Mouse (Mus musculus) liver, embryonic 16.5 days (tissue): ENCODE results near the gene Rasal3. TPM values are rescaled to one million over a fixed set of nuclear protein-coding genes. Genes with fewer than 3 reads are reported as not detected.

Experiments
- ATAC-seq: fragments of 200-750 bp; cut with Nextera tagmentation; 2 replicates; pipeline ENCODE4 v1.8.0; 2017; ENCODE audit warnings: low read depth, mild to moderate bottlenecking, moderate number of reproducible peaks, moderate library complexity
- H3K27ac ChIP-seq: fragments of 300-500 bp; sonication (generic); 2 replicates; pipeline ENCODE4 v1.5.1; 2014; ENCODE audit warnings: mild to moderate bottlenecking, low read length
- H3K27me3 ChIP-seq: fragments of 300-500 bp; sonication (generic); 2 replicates; pipeline ENCODE4 v1.6.1; 2014; ENCODE audit warnings: low read depth, low read length, mixed read lengths; ENCODE audit not compliant: control insufficient read depth, insufficient read depth
- H3K36me3 ChIP-seq: fragments of 300-500 bp; sonication (generic); 2 replicates; pipeline ENCODE4 v1.6.1; 2014; ENCODE audit warnings: mild to moderate bottlenecking; ENCODE audit not compliant: control insufficient read depth, insufficient read depth
- H3K4me1 ChIP-seq: fragments of 300-500 bp; sonication (generic); 2 replicates; pipeline ENCODE4 v1.6.1; 2014; ENCODE audit warnings: low read depth, low read length, mixed read lengths; ENCODE audit not compliant: control insufficient read depth
- H3K4me2 ChIP-seq: fragments of 300-500 bp; sonication (generic); 2 replicates; pipeline ENCODE4 v1.6.1; 2014; ENCODE audit warnings: low read depth, low read length, mixed read lengths
- H3K4me3 ChIP-seq: fragments of 300-500 bp; sonication (generic); 2 replicates; pipeline ENCODE4 v1.5.1; 2014; ENCODE audit warnings: low read depth, mild to moderate bottlenecking, low read length
- H3K9ac ChIP-seq: fragments of 300-500 bp; sonication (generic); 2 replicates; pipeline ENCODE4 v1.6.1; 2014; ENCODE audit warnings: low read depth, low read length
- H3K9me3 ChIP-seq: fragments of 300-500 bp; sonication (generic); replicated peaks from 2 replicates; pipeline ENCODE4 v1.6.1; 2016; ENCODE audit warnings: low read length; ENCODE audit not compliant: control insufficient read depth
- WGBS: fragments of 180-500 bp; shearing (Covaris S2); extraction: QIAGEN DNeasy Blood & Tissue Kit; methylation state at CpG from one replicate; pipeline ENCODE4 v1.1.7; 2014; ENCODE audit not compliant: insufficient replicate concordance; 5-methylcytosine and 5-hydroxymethylcytosine counted together
- microRNA-seq: library from miRNA; unstranded; fragments of <30 nt; microRNA quantifications from one replicate; pipeline ENCODE4, GENCODE M21; 2016
- polyA plus RNA-seq: library from polyadenylated mRNA; unstranded; fragments of >200 nt; fragmentation: Nextera tagmentation; extraction: Ambion mirVana; gene quantifications from 2 replicates; pipeline ENCODE4 v1.2.1, GENCODE M21; 2015

Rasal3 gene
- polyA plus RNA-seq, 1 experiment from 2014 or later = 2.6 TPM

GRCm38 (mm10) chr17:32341102-32341501 lies 62.3 kb downstream of the Rasal3 start:
- Histone ChIP-seq H3K36me3 (peaks cover 15% of the 10 kb centered on the region), H3K4me1 (no peaks in the 10 kb centered on the region), H3K4me2 (no peak overlapping the region), H3K27ac (no peak overlapping the region), H3K4me3 (no peak overlapping the region), H3K9me3 (no peaks in the 10 kb centered on the region), H3K9ac (no peak overlapping the region), H3K27me3 (no peaks in the 10 kb centered on the region)
- 71% methylated on average over 1 of the region's 1 CpGs for WGBS
- ATAC-seq = no peak

Small RNAs within 50 kb of the gene (microRNA-seq; reads per million reads assigned to microRNA genes)
- not detected for gene Gm22201

Other genes starting within 250 kb of the Rasal3 start
- 0.42 and 0.73 TPM in 2 replicates for gene Notch3, start 236.7 kb downstream of the Rasal3 start, polyA plus RNA-seq
- gene Ephx3, start 214.0 kb downstream of the Rasal3 start, polyA plus RNA-seq = not detected in 2 replicates
- gene Brd4, start 118.9 kb downstream of the Rasal3 start, polyA plus RNA-seq = 28.3 and 36.0 TPM in 2 replicates
- 29.7 and 31.2 TPM in 2 replicates for gene Akap8, start 82.3 kb downstream of the Rasal3 start, polyA plus RNA-seq
- gene Akap8l, start 53.0 kb downstream of the Rasal3 start, polyA plus RNA-seq = 37.9 and 42.2 TPM in 2 replicates
- gene Wiz, start 14.1 kb downstream of the Rasal3 start, polyA plus RNA-seq = 4.8 and 5.8 TPM in 2 replicates
- 11.0 and 12.9 TPM in 2 replicates for gene Pglyrp2, start 20.6 kb upstream of the Rasal3 start, polyA plus RNA-seq
- gene Cyp4f39, start 49.1 kb upstream of the Rasal3 start, polyA plus RNA-seq = 0.69 and 0.81 TPM in 2 replicates
- gene Cyp4f17, start 102.5 kb upstream of the Rasal3 start, polyA plus RNA-seq = 0.62 and 0.87 TPM in 2 replicates
- 4.4 and 4.6 TPM in 2 replicates for gene Cyp4f16, start 133.0 kb upstream of the Rasal3 start, polyA plus RNA-seq
- gene Cyp4f37, start 217.7 kb upstream of the Rasal3 start, polyA plus RNA-seq = not detected in 2 replicates